Mouse (Mus musculus): ENCODE results near the gene Tnfrsf25.

DNA sequence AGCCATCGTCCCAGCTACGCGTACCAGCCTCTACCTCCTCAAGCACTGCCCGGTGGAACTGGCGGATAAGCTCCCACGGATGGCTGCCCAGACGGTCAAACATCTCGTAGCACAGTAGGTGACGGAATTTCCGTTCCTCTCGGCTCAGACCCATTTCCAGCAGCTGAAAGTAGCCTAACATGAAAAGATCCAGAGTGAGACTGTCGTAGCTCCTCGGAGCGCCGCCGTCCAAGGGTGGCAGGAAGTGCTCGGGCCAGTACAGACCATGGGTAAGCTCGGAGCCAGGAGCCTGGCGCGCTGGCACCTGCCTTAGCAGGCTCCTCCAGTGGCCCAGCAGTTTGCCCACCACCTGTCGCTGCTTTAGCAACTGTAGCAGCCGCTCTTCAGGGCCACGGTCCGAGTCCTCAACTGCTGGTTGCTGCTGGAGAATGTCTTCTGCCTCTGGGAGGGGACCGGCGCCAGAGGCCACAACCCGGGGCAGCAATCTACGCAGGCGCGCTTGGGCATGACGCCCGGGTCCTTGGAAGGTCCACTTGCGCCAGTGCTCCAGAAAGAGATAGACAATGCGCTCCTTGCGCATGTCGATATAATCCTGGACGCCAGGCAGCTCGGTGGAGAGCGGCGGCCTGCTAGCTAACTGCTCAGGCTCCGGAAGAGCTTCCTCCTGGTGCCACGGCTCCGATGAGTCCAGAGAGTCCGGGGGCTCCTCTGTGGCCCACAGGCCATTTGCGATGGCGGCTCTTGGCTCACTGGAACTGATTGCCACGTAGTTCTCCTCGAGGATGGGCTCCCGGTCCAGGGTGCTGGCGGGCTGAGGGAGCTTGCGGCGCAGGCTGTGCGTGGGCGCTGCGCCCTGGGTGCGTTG lies 9.7 kb downstream of the Tnfrsf25 start:
- no peak for TF ChIP-seq GATA1 (IDR thresholded peaks at IDR 0.05; ENCODE audit: borderline replicate concordance, low read length)
- no peak for TF ChIP-seq FLI1 (IDR thresholded peaks at IDR 0.05; ENCODE audit: low read length)

All from megakaryocyte, embryonic 14.5 days (primary cell).